Mouse (Mus musculus) C2C12 (cell line): Measurements from ENCODE around the gene Fbxo17.

ENCODE experiments used
- CEBPB ChIP-seq: IDR thresholded peaks from one replicate; pipeline ENCODE4 v1.6.1; 2011; ENCODE audit warnings: low read depth, mild to moderate bottlenecking, control low read depth, moderate library complexity
- CTCF ChIP-seq: IDR thresholded peaks from one replicate; pipeline ENCODE4 v1.5.1; 2011; ENCODE audit not compliant: control insufficient read depth, insufficient read depth, insufficient read length
- MAX ChIP-seq: IDR thresholded peaks from one replicate; pipeline ENCODE4 v1.6.1; 2011; ENCODE audit warnings: mild to moderate bottlenecking, control low read depth

DNA sequence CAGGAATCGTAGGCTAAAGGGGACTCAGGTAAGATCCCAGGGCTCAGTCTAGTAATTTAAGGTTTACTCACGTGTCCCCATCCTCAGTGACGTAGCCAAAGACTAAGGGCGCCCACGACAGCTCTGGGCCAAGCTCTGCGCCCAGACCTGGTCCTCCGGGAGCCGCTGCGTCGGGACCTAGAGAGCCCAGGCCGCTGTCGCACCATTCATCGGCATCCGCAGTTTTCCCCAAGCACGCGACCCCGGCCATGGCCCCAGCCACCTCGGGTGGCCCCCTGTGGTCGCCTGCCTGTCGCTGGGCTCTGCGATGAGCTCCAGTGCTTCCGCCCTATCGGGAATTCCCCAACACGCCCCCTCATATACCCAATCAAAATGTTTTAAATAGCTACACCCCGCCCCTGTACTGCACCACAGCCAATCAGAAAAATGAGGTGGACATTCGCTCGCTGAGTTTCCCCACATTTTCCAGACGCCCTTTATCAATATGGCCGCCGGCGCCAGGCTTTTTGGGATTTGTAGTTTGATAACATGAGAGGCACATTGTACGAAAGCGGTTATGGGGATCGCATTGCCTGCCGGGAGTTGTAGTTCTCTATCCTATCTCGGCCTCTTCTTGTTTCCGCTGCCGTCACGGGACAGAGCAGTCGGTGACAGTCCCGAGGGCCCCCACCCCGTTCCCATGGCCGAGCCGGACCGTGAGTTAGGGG is 49.7 kb downstream of the Fbxo17 start, which contains the start of gene Sirt2:
- TF ChIP-seq CEBPB (no peak), MAX (peak; percentile 48), CTCF (no peak)
